Mouse (Mus musculus) cerebellum, adult 2 months (tissue): ENCODE measurements at regions not wholly inside any gene's neighbourhood (a gene's known extent, or its start where the extent isn't known, plus 50 kb on each side); places are given as distances from the start of the nearest gene placed in this dataset.

ENCODE experiments used
- CTCF ChIP-seq: fragments of 200-500 bp; IDR thresholded peaks from 2 replicates; pipeline ENCODE4 v1.5.1; 2011; ENCODE audit warnings: low read depth, mild to moderate bottlenecking, control low read depth, low read length, moderate library complexity, borderline replicate concordance; ENCODE audit not compliant: insufficient read depth
- POLR2A ChIP-seq: fragments of 200-500 bp; IDR thresholded peaks from 2 replicates; pipeline ENCODE4 v1.6.1; 2011; ENCODE audit warnings: low read length, control low read depth, borderline replicate concordance; ENCODE audit not compliant: insufficient read depth

GRCm38 (mm10) chr3:38382743-38383142, 101.9 kb downstream of the Ankrd50 start:
- TF ChIP-seq CTCF (no peak), POLR2A (no peak)
